Mouse (Mus musculus) heart, postnatal 14 days (tissue): ENCODE data around the gene Gpbar1. TPM values are rescaled to one million over a fixed set of nuclear protein-coding genes. Genes with fewer than 3 reads are reported as not detected.

Experiments
- DNase-seq, 2 experiments: peaks; one replicate each; pipeline ENCODE4 v3.0.0; 2021 to 2022
- intact Hi-C: fragments of 180-260 bp; cut with DNase I; formaldehyde crosslinking; loops from one replicate; pipeline ENCODE4 v1.15.1; 2025
- long read RNA-seq, 2 experiments: library from polyadenylated mRNA; stranded (forward); transcript quantifications; one replicate each; pipeline ENCODE4 v2.0.0; 2021
- total RNA-seq, 2 experiments: library from RNA; stranded (reverse); gene quantifications; 2 replicates each; pipeline ENCODE4 v1.2.3; 2021

The Gpbar1 gene
- total RNA-seq, result not detected
- long read RNA-seq, experiment 1, result 0 reads
- long read RNA-seq, experiment 2, result 0 reads

DNA sequence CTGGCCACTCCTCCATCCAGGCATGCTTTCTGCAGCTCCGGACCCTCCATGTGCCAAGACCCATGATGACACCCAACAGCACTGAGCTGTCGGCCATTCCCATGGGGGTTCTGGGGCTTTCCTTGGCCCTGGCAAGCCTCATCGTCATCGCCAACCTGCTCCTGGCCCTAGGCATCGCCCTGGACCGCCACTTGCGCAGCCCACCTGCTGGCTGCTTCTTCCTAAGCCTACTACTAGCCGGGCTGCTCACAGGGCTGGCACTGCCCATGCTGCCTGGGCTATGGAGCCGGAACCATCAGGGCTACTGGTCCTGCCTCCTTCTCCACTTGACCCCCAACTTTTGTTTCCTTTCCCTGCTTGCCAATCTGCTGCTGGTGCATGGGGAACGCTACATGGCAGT lies at the start of gene Gpbar1:
TSS of gene Gpbar1 (plus strand) at position 13 of the 400 bp plus-strand sequence.
- no peak for DNase-seq
- intact Hi-C loops, result no loop called here

DNA sequence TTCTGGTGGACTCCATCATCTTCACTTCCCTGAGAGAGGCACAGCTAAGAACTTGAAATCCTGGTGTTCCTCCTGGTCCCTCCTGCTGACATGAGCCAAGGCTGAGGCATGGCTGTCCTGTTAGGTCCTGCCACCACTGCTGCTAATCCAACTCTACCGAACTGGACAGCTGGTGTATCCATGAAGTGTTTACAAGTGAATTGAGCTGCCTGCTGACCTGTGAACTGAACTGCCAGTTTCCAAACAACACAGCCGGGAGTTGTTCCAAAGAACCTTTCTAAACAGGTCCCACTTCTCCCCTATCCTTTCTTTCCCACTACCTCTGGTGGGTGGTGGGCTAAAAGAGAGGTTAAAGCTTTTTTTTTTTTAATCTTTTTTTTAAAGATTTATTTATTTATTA lies 48.4 kb upstream of the Gpbar1 start:
- no peak for DNase-seq
- intact Hi-C loops, result no loop called here

DNA sequence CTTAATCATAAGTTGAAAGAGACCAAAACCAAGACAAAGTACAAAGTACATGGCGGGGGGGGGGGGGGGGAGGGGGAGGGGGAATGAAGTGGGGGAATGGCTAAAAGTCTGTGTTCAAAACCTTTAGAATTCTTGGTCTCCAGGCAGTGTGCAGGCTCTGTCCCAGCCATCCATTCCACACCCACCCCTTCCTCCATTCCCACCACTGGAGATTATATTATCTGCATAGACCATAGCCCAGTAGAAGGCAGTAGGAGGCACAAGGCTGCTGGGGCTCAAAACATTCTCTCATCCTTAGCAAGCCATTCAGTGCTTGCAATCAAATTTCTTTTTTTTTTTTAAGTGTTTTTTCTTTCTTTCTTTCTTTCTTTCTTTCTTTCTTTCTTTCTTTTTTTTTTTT lies 47.4 kb upstream of the Gpbar1 start:
- no peak for DNase-seq
- intact Hi-C loops, result no loop called here

DNA sequence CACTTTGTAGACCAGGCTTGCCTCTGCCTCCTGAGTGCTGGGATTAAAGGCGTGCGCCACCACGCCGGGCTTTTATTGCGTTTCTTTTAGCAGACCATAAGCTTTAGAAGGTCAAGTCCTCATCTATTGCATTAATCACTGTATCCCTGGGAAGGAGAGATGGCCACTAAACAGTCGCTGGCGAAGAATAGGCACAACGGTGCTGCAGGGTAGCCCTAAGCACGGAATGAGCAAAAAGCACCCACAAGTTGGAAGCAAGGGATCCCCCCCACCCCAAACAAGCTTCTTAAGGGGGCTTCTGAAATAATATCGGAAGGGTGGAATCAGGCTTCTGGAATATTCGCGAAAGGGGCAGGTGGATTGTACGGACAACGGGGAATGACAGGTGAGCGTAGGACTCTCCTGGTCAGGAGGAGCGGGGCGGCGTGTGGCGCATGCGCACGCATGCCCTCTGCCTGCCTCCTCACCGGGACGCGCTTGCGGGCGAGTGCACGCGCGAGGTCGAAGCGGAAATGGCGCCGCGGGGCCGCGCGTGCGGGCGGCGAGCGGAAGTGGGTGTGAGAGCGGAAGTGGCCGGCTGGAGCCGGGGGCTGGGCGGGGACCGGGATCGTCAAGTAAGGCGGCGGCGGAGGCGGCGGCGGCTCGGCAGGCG lies 42.3 kb upstream of the Gpbar1 start, which contains the start of gene Arpc2:
TSS of gene Arpc2 (plus strand) at position 147 of the 652 bp plus-strand sequence.
- DNase-seq, result peak; percentile 99
- intact Hi-C loops, result no loop called here

DNA sequence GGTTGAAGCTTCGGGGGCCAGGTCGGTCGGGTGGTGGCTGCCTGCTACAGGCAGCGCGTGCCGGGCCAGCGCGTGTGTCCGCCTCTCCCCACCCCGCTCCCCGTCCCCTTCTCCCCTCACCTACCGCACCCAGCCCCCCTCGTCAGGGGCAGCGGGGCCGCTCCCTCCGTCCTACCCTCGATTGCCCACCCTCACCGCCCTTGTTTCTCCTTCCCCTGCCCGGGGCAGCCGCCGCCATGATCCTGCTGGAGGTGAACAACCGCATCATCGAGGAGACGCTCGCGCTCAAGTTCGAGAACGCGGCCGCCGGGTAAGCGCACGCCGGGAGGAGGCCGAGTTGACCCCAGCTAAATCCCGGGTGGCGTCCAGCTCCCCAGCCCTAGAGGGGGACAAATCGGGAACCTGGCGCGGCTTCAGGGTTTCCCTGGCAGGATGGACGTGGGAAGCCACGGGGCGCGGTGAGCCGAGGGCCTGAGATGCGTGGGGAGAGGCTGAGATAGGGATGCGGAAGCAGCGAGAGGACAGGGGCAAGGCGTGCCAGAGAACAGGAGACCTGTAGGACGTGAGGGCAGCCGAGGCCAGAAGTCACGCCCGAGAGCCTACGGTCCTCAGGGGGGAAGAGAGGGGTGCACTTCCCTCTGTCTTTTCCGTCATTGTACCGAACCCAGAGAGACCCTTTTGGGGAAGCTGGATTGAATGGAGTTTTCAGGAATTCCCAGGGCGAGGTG lies 41.6 kb upstream of the Gpbar1 start:
- intact Hi-C loops, result no loop called here
- DNase-seq, result peak; percentile 53 to 64

DNA sequence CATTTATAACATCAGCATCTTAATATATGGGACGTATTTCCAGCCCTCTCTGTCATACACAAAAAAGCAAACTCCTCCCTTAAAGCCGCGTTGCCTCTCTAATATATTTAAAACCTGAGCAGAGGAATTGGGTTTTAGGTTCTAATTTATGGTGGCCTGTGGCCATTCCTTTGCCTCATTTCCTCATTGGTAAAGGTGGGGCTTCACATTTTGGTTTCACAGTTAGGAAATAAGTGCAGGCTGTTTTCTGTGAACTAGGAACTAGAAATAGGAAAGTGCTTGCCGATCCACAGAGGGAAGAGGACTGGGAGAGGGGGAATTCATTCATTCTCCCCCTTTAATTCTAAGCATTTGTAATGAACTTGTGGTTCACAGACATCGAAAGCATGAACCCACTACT lies 40.7 kb upstream of the Gpbar1 start:
- DNase-seq, result no peak
- intact Hi-C loops, result loop anchor here (2.0 kb wide), 1 partner anchor 43 kb away; no protein-coding TSS in a partner anchor

DNA sequence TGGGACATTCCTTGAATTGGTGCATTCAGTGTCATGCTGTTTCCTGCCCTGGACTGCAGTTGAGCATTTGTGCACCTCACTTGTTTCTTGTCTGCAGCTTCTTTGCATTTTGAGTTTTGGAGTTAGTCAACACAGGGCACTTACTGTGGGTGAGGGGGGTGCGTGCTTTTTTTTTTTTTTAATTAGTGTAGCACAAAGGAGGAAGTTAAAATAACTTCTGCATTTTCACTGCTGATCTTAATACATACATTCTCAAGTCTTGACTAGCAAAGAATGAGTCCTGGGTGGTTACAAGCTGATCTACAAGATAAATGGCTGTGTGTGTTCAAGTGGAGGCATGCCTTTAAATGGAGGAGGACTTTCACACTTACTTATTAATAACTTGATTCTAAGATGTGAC lies 40.2 kb upstream of the Gpbar1 start:
- intact Hi-C loops, result loop anchor here (2.0 kb wide), 1 partner anchor 43 kb away; no protein-coding TSS in a partner anchor
- DNase-seq, result no peak

DNA sequence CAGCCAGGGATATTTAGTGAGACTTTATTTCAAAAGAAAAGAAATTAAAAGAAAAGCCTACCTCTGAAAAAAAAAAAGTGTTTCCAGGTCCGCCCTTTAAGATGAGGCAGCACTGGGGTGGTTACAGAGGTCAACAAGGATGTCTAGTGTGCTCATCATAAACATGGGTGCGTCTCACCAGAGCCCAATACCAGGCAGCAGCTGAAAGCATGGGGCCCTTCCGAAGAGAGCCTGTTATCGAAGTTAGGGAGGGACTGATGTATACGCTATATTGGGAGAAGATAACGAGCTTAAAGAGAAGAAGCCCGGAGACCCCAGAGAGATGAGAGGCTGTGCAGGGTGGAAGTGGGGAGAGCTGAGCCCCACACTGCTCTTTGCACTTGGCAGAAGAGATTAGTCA lies 39.2 kb upstream of the Gpbar1 start:
- intact Hi-C loops, result loop anchor here (2.0 kb wide), 1 partner anchor 42 kb away; no protein-coding TSS in a partner anchor
- DNase-seq, result no peak

DNA sequence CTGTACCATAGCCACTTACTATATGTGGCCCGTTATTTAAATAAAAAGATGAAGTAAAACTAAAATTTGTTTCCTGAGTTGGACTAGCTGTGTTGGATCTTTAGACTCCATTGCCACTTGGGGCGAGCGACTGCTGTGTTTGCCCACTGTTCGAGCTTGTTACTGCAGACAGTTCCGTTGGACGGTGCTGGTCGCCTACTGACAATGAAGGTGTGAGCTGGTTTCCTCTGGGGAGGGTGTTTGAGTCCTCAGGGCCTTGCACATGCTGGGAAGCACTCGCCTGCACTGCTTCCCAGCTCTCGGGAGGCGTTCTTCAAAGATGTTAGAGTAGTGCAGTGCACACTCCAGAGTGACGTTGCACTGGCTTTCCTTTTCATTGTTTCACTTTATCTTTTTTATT lies 38.7 kb upstream of the Gpbar1 start:
- DNase-seq, result peak; percentile 22 to 32
- intact Hi-C loops, result loop anchor here (2.0 kb wide), 1 partner anchor 41 kb away; no protein-coding TSS in a partner anchor

DNA sequence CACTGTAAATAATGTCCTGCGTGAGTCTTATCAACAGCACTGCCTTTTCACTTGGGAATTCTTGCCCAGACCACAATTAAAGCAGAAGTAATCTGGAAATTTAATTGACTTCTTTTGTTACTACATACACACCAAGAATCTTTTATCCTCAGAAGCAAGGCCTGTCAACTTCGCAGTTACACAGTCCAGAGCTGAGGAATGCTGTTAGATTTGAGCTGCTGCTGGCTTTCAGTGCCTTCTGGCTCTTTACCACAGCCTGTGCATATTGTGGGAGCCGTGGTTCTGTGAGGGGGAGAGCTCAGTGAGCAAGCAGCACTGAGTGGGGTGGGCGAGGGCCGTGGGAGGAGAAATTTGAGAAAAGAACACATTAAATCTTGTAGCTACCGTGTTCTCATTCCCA lies 38.0 kb upstream of the Gpbar1 start:
- peak; percentile 13 to 51 for DNase-seq
- intact Hi-C loops, result no loop called here

DNA sequence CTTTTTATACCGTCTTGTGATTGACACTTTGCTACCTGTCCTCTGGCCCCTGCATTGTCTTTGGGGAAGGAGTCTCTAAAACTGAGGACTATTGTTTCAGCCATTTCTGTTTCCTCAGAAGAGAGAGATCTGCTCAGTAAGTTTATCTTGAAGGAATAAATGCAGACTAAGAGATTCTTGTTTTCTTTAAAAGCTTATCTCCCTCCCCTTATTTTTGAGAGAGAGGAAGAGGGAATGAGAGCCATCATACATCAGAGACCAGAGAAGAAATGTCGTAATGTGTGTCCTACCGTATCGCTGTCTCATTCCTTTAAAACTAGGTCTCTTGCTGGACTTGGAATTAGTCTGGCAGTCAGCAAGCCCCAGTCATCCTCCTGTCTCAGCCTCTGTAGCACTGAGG lies 37.5 kb upstream of the Gpbar1 start:
- DNase-seq, result no peak
- intact Hi-C loops, result no loop called here

DNA sequence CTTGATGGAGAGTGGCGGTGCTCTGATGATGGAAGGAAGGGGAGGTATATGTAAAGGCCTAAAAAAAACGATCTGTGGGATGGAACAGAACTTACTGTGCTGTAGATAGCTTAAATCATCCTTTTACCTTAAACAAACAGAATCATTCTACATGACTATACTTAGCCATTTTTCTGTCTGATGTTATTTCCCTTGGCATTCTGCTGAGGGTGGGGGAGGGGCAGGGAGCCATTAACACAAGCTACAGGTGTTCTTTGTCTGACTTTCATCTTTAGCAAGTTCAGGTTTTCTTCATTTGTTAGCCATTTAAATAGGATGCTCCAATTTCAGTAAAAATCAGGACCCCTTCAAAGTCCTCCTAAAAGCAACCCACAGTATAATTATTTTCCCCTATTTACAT lies 32.8 kb upstream of the Gpbar1 start:
- intact Hi-C loops, result no loop called here
- DNase-seq, result no peak

DNA sequence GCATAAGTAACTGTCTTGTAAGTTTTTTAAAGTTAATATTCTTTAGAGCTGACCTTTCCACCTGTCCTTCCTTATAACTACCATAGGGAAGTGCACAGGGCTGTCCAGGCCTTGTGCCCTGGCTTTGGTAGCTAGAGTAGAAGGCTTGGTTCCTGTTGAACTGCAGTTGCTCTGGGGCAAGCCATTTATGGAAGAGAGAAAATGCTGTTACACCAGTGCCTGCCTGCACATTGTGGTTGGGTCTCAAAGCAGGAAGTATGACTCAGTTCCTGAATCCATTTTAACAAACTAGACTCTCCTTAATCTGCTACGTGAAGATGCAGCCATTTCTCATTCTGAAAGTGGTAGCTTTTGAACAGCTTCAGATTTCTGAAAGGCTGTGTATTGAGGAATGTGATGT lies 29.6 kb upstream of the Gpbar1 start:
- peak; percentile 37 to 41 for DNase-seq
- intact Hi-C loops, result no loop called here

DNA sequence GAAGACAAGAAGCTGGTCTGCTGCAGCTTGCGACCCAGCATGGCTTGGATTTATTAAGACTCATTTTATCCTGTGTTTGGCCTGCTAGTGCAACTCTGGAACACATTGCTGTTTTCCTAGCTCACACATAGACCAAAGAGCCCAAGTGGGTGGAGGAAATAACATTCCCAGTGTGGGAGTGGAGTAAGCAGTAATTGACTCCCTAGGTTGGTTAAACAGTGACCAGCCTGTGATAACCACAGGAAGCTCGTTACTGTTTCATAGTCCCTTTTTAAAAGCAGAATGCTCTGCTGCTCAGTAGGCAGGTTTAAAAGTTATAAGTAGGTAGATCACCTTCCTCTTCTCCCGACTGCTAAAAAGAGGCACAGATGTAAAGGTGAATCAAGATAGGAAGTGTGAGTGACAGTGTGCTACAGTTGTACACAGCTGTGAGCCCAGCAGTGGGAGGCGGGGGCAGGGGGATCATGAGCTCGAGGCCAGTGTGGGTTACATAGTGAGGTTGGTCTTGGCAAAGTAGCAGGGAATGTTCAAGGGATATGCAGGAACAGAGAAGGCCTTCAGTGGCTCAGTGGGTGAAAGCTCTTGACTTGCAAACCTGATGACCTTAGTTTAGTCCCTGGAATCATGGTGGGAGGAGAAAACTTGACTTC lies 28.9 kb upstream of the Gpbar1 start:
- intact Hi-C loops, result no loop called here
- no peak for DNase-seq

DNA sequence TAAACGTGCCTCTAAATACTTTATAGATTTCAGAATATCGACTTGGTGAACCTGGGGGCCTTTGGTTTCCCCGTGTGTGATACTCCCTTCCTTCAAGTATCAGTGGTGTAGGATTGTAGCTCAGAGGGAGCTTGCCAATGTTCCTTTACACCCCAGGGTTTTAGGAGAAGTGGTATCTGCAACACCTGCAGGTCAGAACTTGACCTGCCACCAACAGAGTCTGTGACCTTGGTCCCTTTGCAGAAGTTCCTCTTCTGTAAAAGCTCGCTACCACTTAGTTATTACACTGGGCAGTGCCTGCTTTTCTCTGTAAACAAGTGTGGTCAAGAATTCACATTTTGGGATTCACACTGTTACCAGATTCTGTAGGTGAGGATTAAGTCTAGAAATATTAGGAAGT lies 28.3 kb upstream of the Gpbar1 start:
- intact Hi-C loops, result no loop called here
- no peak for DNase-seq

DNA sequence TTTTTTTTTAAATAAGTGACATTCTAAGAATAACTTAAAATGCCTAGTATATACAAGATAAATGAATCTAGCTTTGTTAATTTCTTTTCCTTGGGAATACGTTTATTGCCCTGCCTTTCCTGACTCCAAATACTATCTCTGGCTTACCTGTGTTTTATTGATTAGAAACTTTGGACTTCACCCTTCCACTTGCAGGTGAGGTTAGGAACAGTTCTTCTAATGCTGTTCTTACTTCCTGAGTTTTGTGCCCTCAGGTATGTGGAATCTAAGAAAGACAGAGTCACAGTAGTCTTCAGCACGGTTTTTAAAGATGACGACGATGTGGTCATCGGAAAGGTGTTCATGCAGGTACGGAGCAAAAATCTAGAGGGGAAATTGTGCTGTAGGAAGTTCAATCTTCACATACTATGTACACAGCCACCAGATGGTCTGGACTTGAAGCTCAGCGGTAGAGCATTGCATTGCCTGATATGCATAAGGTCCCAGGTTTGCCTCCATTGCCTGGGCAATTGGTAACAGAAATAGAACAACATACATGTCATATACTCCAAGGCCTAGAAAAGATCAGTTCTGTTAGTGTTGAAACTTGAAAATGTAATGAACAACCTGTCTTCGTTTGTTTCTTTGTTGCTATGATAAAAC lies 22.5 kb upstream of the Gpbar1 start:
- intact Hi-C loops, result no loop called here
- no peak for DNase-seq

DNA sequence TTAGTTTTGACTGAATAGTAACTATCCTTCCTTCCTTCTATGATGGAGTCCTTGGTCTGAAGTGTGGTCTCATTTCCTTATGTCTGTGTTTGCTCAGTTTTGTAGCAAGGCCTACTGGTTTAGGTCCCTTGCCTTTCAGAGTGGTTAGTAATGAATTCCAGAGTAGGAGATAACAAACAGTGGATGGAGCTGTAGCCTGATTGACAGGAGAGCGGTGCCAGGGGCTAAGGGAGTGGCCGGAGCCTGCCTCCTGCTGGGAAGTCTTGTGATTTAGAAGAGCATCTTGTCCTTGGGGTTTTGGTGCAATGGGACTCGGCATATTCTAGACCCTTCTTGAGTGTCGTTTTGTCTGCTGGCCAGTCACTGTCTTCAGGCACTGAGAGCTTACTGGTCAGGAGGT lies 21.6 kb upstream of the Gpbar1 start:
- no peak for DNase-seq
- intact Hi-C loops, result no loop called here

DNA sequence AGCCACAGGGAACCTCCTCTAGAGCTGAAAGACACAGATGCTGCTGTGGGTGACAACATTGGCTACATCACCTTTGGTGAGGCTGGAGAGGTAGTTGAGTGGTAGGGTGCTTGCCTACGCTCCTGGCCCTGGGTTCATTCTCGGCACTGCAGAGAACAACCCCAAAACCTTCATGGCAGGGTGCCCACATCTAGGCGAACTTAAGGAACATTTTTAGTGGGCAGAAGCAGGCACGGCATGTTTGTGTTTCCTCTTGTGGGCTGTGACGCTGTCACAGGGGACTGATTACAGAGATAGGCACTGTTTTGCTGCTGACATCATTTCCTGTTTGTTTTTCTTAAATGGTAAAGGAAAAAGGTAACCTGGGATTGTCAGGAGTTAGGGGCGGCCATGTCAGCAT lies 15.8 kb upstream of the Gpbar1 start:
- intact Hi-C loops, result no loop called here
- no peak for DNase-seq

DNA sequence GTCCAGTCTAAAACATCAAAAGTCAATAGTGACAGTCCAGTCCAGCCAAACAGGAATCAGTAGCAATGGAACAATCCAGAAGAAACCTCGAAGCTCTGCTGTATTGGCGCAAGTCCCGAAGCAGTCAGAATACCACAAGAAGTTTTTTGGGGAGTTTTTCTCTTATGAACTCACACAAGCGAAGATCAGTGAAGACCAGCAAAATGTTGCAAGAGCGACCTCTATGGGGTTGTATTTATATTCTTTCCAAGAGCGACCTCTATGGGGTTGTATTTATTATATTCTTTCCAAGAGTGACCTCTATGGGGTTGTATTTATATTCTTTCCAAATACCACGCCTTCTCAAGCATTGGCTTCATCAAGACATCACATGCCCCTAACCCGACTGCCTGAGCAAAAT lies 9.6 kb upstream of the Gpbar1 start:
- intact Hi-C loops, result loop anchor here (5.0 kb wide), 1 partner anchor 61 kb away; no protein-coding TSS in a partner anchor
- no peak for DNase-seq

DNA sequence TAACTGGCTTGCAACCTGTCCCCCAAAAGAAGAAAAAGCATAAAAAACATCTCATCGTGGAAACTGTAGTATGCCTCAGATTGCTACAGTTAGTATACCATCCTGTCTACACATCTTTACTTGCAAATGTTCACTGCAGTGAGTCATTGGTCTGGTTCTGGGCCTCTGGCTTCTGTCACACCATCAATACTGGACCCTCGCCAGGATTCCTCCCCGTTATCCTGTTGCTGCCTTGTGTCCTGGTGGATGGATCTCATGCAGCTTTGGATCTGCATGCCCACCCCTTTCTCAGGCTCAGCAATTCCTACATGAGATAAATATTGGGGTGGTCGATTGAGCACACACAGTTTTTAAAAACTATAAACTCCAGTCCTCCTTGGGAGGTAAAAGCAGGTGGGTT lies 6.7 kb upstream of the Gpbar1 start:
- DNase-seq, result no peak
- intact Hi-C loops, result no loop called here

DNA sequence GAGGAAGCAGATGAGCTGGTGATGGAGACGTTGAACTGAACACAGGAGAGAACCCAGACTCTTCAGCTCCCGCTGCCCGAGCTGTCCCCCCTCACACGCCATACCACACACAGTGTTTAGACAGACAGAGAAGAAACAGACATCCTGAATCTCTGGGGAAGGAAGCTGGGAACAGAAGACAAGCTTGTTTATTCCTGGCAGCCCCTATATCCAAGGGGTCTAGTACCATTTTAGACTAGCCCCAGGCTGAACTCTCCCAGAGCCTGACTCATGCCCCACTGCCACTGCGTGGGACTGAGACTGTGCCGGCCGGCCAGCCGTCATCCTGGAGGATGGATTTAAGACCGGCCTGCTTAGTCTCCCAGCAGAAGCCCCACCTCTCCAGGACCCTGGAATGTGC lies 3.3 kb upstream of the Gpbar1 start:
- no peak for DNase-seq
- intact Hi-C loops, result no loop called here
